Mouse (Mus musculus): Measurements from ENCODE around the gene Pga5.

The Pga5 gene

GRCm38 (mm10) chr19:10702125-10702524 is 24.3 kb upstream of the Pga5 start:
- DNase-seq (ENCODE audit: low spot score), result no peak

DNA sequence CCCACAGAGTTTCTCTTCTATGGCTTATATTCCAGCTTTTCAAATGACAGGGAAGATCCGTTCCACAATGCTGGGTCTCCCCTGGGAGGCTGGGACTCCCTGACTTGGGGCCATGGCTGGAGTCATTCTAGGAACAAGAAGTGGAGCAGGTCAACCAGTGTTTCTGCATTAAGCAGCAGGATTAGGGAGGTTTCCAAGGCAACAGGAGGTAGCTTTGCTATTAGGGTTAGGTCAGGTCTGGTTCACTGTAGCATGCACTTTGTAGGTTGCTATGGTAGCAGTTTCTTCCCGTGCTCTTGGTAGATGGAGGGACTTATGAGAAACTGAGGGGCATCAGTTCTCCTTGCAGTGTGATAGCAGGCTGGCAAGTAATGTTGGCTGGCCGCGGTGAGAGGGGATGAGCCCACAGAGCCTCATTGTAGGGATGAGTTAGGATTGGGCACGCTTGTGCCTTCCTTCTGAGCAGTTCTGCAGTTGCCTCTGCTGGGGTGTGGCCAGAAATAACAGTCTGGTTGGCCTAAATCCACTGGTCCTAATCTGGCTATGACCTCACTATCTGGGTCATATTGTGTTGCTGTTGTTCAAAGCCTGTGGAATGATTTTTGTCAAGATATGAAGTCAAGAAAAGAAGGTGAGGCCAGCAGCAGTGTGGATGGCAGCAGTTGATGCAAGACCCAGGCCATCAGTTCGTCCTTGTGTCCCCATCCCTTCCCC is 23.3 kb upstream of the Pga5 start:
- DNase-seq (ENCODE audit: low spot score), result peak; percentile 50

DNA sequence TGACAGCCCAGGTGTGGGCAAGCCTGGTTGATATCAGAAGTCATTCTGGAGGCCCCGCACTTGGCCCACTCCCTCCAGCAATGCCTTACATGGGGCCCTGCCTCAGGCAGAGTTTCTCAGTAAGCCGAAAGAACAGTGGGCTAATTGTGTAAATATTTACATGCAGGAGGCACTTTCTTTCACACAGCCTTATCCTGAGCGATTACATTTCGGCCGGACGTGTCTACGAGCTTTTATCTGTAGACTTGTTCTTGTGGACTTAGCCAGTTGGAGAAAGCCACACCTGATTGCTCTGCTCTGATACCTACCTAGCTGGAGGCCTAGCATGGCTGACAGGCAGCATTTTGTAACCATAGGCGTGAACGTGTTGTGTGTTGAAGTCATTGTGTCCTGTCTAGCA is 22.0 kb upstream of the Pga5 start:
- no peak for DNase-seq (ENCODE audit: low spot score)

DNA sequence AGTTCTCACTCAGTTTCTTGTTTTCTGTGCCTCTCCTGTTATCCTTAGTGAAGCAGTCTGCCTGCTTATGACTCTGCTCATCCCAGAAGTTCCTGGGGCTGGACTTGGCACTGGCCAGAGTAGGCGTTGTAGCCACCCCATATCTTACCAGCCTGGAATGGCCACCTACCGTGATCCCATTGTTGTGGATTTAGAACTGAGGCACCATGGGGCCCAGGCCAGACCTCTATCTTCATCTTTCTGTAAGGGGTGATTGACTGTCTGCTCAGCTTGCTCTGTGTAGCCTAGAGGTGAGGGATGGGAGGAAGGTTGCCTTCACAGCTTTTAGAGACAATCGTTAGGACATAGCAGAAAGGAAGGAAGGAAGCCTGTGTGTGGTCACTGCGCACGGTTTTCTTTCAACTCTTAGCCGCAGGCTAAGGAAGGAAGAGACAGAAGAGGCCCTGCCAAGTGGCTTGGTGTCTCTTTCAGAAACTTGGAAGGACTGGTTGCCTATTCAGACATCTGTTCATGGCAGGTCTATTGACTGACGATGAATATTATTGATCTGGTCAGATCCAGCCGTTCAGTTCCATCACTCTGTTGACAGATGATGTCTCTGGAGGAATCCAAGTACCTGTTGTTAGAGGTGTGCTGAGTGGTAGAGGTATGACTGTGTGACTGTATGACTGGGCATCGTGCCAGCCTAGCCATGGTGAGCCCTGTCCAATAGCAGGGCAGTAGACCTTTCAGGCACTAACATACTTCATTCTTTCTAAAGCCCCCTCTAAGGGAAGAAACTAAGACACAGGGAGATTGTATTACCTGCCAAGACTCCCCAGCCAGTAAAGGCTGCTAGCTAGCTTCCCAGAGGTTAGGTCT is 20.5 kb upstream of the Pga5 start:
- DNase-seq (ENCODE audit: low spot score), result no peak

DNA sequence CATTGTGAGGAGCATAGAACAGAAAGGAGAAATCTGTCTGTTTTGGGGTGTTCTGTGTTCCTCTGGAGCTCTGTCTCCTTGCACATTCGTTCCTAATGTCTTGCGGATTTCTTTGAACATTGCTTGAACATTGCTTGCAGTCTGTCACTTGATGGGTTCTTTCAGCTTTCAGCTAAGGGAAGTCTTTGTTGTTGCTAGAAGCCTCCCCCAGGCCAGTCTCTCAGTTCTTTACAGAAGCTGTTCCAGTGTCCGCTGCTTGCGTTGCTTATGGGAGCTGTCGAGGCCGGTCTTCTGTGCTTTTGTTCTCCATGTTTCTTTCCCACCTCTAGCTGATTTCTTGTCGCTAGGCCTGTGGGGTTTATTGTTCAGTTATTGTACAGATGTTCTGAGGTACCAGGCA is 17.9 kb upstream of the Pga5 start:
- peak; percentile 33 for DNase-seq (ENCODE audit: low spot score)

DNA sequence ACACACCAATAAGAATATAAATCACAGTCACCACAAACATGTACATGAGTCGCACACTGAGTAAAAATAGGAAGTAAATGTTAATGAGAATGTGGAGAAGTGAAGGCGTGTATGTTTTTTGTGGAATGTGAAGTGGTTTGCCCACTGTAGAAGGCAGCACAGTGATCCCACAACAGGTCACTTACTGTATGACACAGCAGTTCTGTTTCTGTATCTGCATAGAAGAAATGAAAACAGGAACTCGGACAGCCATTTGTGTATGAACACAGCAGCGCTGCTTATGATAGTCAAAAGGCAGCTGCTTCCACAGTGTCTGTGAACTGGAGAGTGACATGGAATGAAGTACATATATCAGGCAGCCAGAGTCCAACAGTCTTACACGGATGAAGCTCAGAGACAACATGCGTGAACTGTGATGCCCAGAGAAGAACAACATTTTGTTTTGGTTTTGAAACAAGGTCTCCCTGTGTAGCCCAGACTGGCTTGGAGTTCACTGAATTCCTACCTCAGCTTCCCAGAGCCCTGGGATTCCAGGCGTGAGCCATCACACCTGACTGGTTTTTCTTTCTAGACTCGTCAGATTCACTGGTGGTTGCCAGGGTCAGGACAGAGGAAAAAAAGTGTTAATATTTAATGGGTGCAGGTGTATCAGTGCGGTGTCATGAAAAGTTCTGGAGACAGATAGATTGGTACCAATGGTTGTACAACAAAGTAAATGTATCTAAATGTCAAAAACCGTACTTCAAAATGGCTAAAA is 16.2 kb upstream of the Pga5 start:
- no peak for DNase-seq (ENCODE audit: low spot score)

GRCm38 (mm10) chr19:10692361-10692760 is 14.5 kb upstream of the Pga5 start:
- no peak for DNase-seq (ENCODE audit: low spot score)

DNA sequence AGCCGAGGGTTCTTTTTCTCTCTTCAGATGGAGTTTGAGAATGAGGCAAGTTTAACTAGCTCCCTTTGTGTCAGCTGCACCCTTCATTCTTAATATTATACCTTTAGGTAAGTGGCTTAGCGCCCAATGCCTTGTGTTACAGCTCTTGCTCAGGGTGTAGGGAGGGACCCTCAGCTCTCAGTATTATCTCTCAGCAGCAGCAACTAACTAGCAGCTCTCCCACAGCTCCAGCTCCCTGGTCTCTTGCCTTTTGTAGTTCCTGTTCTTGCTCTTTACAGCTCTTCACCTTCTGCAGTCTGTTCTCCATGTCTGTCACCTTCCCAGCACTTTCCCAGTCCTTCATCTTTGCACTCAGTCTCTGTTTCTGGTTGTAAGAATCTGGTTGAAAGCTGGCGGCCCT is 13.8 kb upstream of the Pga5 start:
- DNase-seq (ENCODE audit: low spot score), result no peak

GRCm38 (mm10) chr19:10691121-10691520 is 13.2 kb upstream of the Pga5 start:
- DNase-seq (ENCODE audit: low spot score), result no peak

DNA sequence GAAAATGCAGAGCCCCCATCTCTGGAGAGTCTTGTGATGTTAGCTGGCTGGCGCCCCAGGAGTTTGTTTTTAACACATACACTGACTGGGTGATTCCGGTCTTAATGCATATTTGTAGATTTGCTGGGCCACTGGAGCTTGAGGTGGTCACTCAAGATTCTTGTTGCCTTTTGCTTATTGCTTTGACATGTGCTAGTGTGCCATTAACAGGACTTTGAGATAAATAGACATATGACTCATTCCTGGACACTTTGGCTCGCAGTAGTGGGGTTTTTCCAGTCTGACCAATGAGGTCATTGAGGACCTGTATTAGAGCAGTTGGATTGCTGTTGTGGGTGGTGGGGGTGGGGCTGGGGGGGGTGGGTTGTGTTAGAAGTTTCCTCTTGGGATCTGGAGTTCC is 12.5 kb upstream of the Pga5 start:
- DNase-seq (ENCODE audit: low spot score), result no peak

DNA sequence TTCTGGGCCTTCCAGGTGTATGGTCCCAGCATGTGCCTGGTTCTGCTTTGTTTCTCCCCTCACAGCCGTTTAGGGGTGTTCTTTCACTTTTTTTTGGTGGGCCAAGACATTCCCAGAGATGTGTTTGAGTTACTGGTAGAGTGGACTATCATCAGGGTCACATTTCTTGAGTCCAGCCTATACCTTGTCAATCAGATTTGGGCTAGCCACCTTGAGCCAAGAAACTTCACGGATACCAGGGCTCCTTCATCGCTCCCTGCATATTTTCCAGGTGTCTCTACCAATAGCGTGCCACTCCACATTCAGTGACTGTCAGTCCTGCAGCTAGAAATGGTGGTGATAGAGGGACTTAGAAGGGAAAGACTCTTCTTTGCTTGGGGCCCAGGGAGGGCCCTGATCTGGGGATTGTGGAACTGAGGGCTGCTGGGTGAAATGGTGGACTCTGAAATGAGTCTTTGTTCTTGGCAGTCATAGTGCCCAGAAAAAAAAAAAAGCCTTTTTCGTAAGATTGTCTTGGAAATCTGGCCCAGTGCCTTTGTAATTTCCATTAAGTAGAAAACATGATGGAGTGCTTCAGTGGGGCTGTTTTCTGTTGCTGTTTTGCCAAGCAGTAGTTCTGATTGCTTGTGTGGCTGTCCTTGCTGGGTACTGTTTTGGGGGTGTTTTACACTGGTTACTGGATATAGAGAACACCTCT is 11.7 kb upstream of the Pga5 start:
- DNase-seq (ENCODE audit: low spot score), result no peak

GRCm38 (mm10) chr19:10688537-10689352 is 10.9 kb upstream of the Pga5 start, which contains the start of gene Vps37c:
Gene Vps37c (plus strand): TSS chr19:10688735.
- DNase-seq (ENCODE audit: low spot score), result peak; percentile 91

- DNase-seq (ENCODE audit: low spot score), result no peak
These were observed 7.9 kb upstream of the Pga5 start for GRCm38 (mm10) chr19:10685727-10686126.

- DNase-seq (ENCODE audit: low spot score), result no peak
These were observed 7.2 kb upstream of the Pga5 start for GRCm38 (mm10) chr19:10685081-10685480.

GRCm38 (mm10) chr19:10681571-10681970 is 3.7 kb upstream of the Pga5 start:
- no peak for DNase-seq (ENCODE audit: low spot score)

DNA sequence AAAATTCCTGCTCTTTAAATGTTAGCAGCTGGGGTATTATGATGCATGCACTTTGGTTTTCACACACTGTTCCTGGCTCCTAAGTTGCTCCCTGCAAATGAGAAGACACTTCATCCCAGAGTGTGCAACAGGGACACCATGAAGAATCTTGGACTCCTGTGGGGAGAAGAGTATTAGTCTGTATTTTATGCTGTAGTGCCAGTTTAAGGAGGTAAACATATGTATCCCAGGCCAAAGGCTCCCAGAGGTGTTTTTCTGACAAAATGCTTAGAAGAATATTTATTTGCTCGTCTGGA is 849 bp upstream of the Pga5 start:
- no peak for DNase-seq (ENCODE audit: low spot score)

DNA sequence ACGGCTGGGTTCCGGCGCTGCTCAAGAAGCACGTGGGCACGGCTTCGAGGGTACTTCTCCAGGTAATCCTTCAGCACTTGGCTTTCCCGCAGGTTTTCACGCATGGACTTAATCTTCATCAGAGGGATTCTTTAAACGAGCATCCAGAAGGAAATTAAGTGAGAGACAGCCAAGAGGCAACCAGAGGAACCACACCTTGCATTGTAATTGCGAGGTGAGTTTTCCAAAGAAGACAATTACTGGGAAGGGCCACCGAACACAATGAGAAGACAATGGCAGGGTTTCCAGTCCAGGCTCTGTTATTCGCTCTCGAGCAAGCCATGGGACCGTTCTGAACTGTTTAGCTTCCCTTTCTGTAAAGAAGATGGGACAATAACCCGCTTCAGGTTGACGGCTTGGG is 1.2 kb downstream of the Pga5 start:
- DNase-seq (ENCODE audit: low spot score), result no peak

GRCm38 (mm10) chr19:10673275-10673674 is 4.6 kb downstream of the Pga5 start:
- DNase-seq (ENCODE audit: low spot score), result no peak

DNA sequence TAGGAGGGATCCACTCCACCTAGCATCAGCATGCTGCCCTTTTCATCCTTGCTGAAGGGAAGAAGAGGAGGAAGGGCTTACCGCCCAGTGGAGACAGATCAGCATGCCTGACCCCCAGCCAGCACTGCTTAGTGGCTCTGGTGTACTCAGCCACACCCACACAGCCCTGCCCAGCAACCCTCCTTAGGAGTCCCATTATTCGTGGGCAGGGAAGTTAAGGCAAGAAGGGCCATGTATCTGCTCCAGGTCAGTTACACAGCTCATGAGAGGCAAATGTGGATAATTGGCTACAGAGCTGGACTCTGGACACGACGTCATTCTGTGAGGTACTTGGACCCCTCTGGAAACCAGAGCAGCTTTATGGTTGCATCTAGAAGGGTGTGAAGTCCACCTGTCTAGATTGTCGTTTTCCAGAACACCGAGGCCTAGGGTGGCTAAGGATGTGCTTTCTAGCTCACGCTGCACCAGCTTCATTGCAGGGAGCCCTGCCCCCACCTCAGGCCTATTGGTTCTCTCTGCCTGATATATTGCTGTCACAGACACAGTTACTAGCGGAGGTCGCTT is 5.9 kb downstream of the Pga5 start:
- no peak for DNase-seq (ENCODE audit: low spot score)

GRCm38 (mm10) chr19:10671319-10671718 is 6.6 kb downstream of the Pga5 start:
- DNase-seq (ENCODE audit: low spot score), result no peak

DNA sequence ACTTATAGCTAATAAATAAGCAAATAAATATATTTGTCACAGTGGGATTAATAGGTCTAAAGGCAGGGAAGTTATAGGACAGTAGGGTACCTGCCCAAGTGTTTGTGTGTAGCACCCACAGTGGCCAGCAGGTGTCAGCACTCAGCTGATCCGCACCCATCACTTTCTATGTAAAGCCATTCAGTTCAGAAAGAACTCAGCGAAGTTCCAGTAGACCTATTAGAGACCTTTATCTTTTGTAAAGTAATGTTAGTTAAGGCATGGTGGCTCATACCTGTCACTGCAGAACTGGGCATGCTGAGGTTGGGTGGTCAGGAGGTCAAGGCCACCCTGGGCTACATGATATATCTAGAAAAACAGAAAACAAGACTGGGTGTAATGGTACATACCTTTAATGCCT is 12.4 kb downstream of the Pga5 start:
- DNase-seq (ENCODE audit: low spot score), result peak; percentile 77
